Mouse (Mus musculus) heart, embryonic 10.5 days (tissue): Measurements from ENCODE around the gene Lgals2. TPM values are rescaled to one million over a fixed set of nuclear protein-coding genes. Genes with fewer than 3 reads are reported as not detected.

Experiments used
- microRNA-seq: library from miRNA; unstranded; fragments of <30 nt; microRNA quantifications from one replicate; pipeline ENCODE4, GENCODE M21; 2017
- polyA plus RNA-seq: library from polyadenylated mRNA; unstranded; fragments of >200 nt; fragmentation: Nextera tagmentation; extraction: Ambion mirVana; gene quantifications from 2 replicates; pipeline ENCODE4 v1.2.1, GENCODE M21; 2016

Gene Lgals2
- polyA plus RNA-seq, 1 experiment from 2014 or later: 2.2 TPM

Small RNAs within 50 kb of the gene (microRNA-seq; reads per million reads assigned to microRNA genes)
- not detected for gene Mir6955

Other genes with a start within 250 kb of the Lgals2 start
- gene Elfn2, start 136.8 kb downstream of the Lgals2 start, polyA plus RNA-seq: 0.02 TPM in 1 of 2 replicates, not detected in the other
- 5.5 and 10.3 TPM in 2 replicates for gene Mfng, start 82.1 kb downstream of the Lgals2 start, polyA plus RNA-seq
- 3.5 and 4.0 TPM in 2 replicates for gene Card10, start 52.5 kb downstream of the Lgals2 start, polyA plus RNA-seq
- gene Cdc42ep1, start 12.9 kb downstream of the Lgals2 start, polyA plus RNA-seq: 35.1 and 37.3 TPM in 2 replicates
- gene Gga1, start 21.7 kb upstream of the Lgals2 start, polyA plus RNA-seq: 51.5 and 56.6 TPM in 2 replicates
- 0.11 and 0.38 TPM in 2 replicates for gene Gm49510, start 44.1 kb upstream of the Lgals2 start, polyA plus RNA-seq
- gene Sh3bp1, start 44.2 kb upstream of the Lgals2 start, polyA plus RNA-seq: 33.8 and 44.4 TPM in 2 replicates
- 26.5 and 35.7 TPM in 2 replicates for gene Pdxp, start 58.4 kb upstream of the Lgals2 start, polyA plus RNA-seq
- 427 and 466 TPM in 2 replicates for gene Lgals1, start 71.2 kb upstream of the Lgals2 start, polyA plus RNA-seq
- gene Nol12, start 79.4 kb upstream of the Lgals2 start, polyA plus RNA-seq: 45.8 and 70.0 TPM in 2 replicates
- 63.6 and 68.2 TPM in 2 replicates for gene Triobp, start 92.2 kb upstream of the Lgals2 start, polyA plus RNA-seq
- gene H1f0, start 172.9 kb upstream of the Lgals2 start, polyA plus RNA-seq: 195 and 250 TPM in 2 replicates
- gene Galr3, start 186.4 kb upstream of the Lgals2 start, polyA plus RNA-seq: 0.26 TPM in 1 of 2 replicates, not detected in the other
- gene Ankrd54, start 207.4 kb upstream of the Lgals2 start, polyA plus RNA-seq: 34.8 and 48.7 TPM in 2 replicates
- 201 and 226 TPM in 2 replicates for gene Eif3l, start 219.7 kb upstream of the Lgals2 start, polyA plus RNA-seq